Mouse (Mus musculus) frontal cortex, adult (tissue): ENCODE measurements around the gene Nfatc4.
A peak's percentile ranks its signal among the peaks of the same experiment; 100 is the strongest.

Source experiments
- ATAC-seq: cut with Nextera tagmentation; 2 replicates; pipeline ENCODE4 v1.9.2; 2017; ENCODE audit warnings: mild to moderate bottlenecking, moderate library complexity, mixed read lengths; ENCODE audit not compliant: low TSS enrichment

Nfatc4 gene

DNA sequence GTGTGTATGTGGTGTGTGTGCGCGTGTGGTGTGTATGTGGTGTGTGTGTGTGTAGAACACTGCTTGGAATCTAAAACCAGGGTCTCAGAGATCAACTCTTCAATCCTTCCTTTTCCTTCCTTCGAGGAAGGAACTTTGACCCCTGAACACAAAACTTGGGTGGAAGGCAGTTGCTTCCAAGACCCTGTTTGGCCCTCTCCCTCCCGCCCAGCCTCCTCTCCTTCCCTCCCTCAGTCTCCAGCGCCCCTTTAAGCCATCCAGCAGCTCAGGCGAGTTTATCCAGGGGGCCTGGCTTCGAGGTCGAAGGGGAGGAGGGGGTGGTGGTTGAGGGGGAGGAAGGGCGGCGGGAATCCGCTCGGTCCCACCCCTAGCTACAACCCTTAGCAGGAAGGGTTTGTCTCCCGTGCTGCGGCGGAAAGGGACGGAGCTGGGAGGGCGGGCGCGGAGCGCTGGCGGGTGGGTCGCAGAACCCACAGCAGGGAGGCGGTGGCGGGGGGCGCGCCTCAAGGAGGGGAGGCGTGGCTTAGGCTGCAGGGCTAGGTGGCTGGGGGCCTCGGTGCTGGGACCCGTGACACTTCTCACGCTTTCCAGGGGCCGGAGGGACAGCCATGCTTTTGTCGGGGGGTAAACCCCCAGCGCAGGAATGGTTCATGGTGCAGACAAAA lies 30.8 kb downstream of the Nfatc4 start, which contains the start of gene Nynrin:
Gene Nynrin (plus strand): TSS at position 390 of the 665 bp plus-strand sequence.
- ATAC-seq = peak; percentile 43

DNA sequence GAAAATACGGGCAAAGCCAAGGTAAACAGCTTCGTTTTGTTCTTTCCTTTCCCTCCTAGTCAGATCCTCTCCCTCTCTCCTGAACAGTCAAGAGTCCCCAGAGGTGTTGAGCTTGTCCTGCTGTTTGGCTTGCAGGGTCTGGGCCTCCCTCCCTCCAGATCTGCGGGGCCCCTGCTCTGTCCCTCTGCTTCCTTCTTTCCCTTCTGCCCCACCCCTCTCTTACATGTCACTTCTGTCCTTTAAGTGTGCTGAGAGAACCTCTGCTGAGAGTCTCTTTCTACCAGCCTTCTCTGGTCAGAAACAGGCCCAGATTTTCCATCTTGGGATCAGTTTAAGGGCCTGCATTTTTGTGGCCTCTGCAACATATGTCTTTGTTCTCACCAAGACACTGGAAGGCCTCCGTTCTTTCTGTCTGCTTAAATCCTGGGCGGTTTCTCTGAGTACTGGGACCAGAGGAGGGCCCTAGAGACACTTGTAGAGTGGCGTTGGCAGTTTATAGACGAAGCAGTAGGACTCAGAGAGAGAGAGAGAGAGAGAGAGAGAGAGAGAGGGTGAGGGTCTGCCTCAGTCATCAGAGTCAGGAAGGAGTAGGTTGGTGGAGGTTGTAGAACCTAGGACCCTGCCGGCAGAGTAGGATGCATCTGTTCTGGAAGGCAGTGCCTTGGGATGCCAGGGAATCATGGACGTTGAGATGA lies 31.6 kb downstream of the Nfatc4 start:
- peak; percentile 28; the same call in 1 of the 2 replicates for ATAC-seq

DNA sequence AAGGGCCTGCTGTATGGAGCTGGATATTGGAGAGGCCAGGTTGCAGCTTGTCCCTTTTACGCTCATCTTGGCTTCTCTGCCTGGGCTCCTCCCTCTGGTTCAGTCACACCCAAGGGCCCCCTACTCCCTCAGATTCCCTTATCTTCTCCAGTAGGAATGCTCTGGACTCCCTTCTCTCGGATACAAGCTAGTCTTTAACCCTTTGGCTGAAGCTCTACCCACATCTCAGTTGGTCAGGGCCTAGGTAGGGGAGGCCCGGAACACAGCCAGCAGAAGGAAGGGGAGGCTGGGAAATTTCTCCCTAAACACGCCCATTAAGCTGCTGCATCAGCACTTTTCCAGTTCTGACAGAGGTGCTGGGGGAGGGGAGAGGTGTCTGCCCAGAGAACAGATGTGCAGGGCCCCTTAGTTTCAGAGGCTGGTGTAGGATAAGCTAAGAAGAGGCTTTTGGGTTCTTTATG lies 32.2 kb downstream of the Nfatc4 start:
- ATAC-seq = no peak

DNA sequence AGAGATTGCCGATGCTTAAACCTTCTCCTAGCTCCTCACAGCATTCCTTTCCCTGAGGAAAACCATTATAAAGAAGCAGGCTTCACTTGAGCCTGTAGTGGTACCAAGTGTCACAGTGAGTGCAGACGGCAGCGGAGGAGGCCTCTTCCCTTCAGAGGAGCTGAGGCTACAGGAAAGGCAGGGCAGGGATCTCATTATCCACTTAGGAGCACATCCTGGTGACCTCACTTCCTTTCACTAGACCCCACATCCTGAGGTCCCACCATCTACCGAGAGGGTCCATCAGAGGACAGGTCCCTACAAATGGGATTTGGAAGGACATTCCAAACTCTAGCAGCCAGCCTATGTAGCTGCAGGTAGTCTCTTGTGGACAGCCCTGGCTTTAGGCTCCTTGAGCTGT lies 34.6 kb downstream of the Nfatc4 start:
- no peak for ATAC-seq

DNA sequence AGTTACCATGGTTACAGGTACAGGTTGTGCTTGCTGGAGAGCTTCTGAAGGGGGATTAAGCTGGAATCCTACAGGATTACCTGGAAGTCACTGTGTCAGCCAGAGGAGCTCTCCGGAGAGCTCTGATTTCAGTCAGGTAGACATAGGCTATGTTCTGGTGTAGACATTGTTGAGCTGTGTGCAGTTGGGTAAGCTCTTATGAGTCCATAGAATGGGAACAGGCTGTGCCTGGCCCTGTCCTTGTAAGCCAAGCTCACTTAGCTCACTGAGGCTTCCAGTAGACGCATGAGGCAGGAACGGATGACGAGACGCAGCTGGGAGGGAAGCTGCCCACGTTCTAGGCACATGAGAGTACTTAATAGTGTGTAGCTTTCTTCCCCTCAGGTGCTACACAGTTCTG lies 39.2 kb downstream of the Nfatc4 start:
- no peak for ATAC-seq

DNA sequence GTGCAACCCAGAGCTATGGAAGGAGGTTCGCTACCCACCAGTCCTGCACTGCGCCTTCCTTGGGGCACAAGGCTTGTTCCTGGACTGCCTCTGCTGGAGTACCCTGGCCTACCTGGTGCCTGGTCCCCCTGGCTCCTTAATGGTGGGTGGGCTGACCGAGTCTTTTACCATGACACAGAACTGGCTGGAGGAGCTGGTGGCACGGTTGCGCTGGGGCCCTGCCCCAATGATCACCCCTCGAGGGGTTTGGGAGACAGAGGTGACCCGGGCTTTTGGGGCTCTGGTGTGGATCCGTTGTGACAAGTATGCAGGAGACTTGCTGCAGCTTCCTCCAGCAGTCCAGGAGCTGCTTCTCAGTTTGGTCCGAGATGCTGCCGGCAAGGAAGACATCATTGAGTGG lies 40.0 kb downstream of the Nfatc4 start:
- ATAC-seq = no peak

DNA sequence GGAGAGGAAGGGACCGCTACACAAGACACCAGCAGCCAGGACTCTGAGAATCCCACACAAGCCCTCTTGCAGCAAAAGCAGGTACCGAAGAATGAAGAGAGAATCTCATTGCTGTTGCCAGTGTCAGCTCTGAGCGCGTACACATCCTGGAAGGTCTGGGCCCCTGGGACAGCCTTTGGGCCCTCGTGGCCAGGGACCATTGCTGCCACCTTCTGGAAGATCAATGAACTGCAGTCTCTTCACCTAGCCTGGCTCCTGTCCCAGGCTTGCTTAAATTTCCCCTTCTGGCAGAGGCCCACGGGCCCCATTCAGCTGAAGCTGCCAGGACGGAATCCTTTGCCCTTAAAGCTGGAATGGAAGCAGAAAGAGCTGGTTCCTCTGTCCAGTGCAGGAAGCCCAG lies 40.8 kb downstream of the Nfatc4 start:
- peak; percentile 72; the same call in 1 of the 2 replicates for ATAC-seq

DNA sequence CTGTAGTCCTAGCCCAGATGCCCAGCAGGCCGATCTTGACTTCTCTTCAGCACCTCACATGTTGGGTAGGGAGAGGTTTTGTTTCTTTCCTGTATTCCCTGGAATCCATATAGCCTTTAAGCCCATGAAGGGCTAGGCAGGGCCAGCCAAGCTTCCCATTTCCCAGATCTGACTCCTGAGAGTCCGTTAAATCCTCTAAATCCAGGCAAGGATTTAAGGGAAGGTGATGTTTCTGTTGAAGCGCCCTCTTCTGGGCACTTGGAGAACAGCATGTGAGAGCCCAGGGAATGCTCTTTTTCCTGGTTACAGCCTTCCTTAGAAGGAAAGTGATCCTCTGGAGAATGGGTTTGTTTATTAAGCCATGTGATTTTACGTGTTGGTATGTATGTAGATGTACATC lies 44.0 kb downstream of the Nfatc4 start:
- ATAC-seq = peak; percentile 74

DNA sequence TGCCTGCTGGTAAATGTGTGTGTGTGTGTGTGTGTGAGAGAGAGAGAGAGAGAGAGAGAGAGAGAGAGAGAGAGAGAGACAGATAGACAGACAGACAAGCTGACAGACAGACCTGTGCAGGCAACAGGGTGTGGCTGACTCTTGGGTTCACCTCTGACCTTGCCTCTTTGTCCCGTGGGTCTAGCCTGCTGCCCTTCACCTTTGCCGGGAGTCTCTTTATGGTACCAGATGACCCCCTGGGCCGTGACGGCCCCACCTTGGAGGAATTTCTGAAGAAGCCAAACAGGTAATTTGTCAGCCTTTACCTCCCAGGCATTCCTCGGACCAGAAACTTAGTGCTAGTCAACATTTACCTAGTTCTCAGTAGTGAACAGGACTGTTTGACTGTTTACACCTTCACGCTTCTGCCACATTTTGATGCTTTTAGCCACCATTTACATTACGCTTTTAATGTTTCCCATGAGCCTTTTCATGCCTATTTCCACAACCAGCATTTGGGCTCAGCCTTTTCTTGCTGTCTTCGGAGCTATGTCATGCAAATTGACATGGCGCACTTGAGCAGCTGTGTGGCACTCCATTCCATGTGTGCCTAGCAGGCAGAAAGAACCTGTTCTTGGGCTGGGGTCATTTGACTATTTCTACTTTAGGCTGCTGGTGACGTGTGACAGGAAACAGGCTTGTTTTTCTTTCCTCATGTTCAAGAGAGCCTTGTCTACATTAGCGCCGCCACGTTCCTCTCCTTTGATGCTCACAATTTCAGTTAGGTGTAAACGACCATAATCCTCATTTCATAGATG lies 45.5 kb downstream of the Nfatc4 start:
- no peak for ATAC-seq

DNA sequence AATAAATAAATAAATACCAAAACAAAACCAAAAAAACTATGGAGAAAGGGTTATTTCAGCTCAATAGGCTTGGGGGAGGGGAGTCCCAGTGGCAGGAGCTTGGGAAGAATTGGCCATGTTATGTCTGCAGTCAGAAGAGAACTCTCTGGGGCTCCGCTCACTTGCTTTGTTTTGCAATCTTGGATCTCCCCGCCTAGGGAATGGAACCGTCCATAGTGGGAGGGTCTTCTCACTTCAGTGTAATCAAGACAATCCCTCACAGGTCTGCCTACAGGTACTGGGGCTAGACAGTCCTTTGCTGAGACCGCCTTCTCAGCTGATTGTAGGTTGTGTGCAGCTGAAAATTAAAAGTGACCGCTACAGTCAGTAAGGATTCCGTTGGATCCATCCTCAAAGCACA lies 46.6 kb downstream of the Nfatc4 start:
- no peak for ATAC-seq

DNA sequence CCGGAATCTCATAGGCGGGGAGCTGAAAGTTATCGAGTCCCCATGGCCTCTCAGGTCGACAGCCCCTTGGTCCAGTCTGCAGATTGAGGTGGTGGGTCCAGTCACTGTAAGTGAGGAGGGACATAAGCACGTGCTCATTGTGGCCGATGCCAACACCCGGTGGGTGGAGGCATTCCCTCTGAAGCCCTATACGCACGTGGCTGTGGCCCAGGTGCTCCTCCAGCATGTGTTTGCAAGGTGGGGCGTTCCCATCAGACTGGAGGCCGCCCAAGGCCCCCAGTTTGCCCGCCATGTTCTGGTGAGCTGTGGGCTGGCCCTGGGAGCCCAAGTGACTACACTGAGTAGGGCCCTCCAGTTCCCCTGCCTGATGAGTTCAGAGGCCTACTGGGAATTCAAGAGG lies 49.1 kb downstream of the Nfatc4 start:
- no peak for ATAC-seq

DNA sequence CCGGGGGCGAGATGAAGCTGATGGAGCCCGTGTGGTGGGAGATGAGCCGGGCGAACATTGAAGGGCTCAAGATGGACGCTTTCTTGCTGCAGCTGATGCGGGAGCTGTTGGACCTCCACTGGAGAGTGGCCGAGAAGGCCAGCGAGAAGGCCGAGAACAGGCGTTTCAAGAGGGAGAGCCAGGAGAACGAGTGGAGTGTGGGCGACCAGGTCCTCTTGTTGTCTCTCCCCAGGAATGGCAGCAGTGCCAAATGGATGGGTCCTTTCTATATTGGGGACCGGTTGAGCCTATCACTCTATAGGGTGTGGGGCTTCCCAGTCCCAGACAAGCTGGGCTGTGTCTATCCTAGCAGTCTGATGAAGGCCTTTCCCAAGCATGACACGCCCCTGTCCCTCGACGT lies 49.6 kb downstream of the Nfatc4 start:
- no peak for ATAC-seq

DNA sequence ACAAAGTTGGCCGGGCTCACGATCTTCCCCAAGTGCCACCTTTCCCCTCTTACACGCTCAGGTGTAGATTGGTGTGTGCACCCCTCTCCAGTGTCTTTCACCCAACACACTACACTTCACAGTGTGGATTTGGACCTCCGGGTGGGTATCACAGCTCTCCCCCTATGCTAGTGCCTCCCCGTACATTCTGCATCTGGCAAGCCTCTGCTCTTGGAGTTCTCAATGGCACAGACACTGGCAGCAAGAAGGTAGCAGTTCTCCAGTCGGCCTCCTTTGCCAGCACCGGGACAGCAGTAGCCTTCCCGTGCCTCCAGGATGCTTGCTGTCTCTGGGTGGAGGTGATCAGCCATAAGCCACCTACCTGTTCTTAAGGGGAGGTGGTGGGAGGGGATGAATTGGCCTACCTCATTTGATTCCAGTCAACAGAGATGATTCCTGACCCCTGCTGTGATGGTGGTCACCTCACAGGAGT lies 50.3 kb downstream of the Nfatc4 start:
- no peak for ATAC-seq

DNA sequence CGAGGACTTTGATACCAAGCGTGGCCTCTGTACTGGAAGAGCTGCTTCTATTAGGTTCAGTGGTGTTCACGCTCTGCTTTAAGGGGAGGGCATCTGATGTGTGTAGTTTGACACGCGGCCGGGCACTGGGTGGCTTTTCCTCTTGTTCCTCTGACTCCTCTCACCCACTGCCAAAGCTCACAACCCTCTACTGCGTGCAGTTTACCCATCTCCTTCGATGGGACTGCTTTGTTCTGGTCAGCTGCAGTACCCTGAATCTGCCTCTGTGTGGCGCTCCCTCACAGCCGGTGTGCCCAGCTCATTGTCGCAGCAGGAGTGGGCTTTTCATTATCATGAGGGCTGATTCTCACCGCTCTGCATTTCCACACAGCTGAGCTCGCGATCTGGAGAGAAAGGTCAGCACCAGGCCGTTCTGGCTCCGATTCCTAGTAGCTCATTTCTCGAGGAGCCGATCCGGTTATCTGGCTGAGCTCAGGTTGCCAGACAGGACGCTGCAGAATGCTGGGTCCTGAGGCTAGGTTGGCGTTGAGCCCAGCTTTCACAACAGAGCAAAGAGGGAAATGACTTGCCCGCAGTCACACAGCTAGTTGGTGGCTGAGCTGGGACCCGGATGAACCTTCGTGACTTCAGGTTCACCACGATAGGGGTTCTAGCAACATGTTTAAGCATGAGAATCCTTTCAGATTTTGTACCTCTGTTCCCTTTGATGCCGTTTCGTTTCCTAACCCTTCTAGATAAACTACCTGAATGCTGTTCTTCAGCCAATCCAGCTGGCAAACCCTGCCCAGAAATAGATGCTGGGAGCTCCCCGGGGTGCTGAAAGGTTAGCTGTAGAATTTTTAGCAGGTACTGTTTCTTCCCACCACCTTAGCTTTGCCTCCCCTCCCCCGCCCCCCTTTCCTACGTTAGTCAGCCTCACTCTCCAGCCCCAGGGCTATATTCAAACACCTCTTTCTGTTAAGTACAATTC lies 51.1 kb downstream of the Nfatc4 start:
- ATAC-seq = peak; percentile 77

DNA sequence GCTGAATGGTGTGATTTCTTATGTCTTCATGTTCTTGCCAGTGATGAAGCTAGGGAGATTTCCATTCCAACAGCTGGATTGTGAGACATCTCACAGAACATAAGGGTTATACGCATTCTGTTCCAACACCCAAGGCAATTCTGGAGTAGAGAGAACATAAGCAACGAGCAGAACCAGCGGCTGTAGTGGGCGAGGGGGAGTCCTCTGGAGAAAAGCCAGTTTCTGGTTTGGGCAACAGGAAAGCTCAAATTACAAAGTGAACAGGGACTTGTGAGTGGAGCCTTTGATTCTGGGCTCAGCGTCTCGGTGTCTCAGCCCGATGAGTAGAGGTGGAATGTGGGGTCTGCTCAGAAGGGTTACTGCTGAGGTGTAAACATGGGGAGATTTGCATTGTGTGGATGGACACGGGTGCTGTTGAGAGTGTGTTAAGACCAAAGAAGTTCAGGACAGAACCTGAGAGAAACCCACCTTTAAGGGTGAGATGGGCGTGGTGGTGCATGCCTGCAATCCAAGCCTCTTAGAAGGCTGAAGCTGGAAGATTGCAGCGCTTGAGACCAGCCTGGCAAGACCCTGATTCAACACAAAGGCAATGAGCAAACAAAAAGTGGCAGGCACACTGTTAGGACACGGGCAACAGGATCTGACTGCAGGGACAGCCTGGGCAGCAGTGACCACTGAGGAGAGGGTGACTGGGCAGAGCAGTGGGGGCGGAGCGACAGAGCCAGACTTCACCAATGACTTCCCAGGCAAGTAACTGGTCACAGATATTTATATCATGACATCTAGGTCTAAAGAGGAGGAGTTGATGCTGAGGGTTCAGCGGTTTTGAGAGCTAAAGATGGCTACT lies 54.7 kb downstream of the Nfatc4 start:
- ATAC-seq = peak; percentile 21; the same call in 1 of the 2 replicates

DNA sequence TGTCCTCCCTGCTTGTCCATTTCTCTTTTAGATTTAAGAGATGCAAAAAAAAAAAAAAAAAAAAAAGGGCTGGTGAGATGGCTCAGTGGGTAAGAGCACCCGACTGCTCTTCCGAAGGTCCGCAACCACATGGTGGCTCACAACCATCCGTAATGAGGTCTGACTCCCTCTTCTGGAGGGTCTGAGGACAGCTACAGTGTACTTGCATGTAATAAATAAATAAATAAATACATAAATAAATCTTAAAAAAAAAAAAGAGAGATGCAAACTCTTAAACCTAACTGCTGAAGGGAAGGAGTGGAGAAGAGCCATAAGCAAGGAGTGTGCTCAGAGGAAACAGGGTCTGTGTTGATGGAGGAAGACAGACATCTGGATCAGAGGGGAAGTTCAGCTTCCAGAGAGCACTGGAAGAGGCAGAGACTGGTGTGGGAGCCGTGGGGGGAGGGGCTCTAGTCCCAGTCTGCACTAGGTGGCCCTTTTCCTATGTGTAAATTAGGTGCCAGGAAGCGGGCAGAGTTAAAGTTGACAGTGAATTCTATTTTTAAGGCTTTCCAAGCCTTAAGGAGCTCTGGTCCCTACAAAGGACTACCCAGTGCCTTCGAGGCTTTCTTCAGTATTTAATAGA lies 55.5 kb downstream of the Nfatc4 start:
- no peak for ATAC-seq

DNA sequence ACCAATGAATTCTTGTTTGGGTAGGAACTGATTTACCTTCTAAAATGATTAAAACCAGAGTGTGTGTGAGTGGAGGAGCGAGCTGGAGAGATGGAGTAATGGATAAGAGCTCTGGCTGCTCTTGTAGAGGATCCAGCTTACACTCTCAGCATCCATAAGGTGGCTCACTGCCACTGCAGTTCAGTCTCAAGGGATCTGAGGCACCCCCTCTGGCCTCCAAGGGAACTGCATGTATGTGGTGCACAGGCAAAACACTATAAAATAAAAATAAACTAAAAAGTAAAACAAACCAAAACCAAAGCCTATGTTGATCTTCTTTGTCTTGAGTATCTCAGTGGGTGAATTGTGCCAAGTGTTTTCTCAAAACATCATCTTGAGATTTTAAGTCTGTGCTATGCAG lies 56.7 kb downstream of the Nfatc4 start:
- ATAC-seq = peak; percentile 96

DNA sequence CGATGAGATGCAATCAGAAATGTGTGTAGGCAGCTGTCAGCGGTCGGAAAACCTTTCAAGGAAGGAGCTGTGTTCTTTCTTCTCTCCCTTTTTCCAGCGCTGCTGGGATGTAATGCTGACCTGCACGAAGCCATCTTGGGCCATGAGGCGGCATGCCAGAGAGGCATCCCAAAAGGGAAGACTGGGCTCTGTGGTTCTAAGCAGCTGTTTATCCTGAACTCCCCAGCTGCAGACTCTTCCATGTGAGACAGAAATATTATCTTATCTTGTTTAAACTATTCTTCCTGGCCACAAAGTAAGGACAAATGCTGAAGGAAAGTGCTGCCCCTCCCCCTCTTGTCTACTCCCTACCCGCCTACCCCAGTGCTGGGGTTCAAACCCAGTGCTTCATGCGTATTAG lies 58.0 kb downstream of the Nfatc4 start:
- ATAC-seq = no peak

DNA sequence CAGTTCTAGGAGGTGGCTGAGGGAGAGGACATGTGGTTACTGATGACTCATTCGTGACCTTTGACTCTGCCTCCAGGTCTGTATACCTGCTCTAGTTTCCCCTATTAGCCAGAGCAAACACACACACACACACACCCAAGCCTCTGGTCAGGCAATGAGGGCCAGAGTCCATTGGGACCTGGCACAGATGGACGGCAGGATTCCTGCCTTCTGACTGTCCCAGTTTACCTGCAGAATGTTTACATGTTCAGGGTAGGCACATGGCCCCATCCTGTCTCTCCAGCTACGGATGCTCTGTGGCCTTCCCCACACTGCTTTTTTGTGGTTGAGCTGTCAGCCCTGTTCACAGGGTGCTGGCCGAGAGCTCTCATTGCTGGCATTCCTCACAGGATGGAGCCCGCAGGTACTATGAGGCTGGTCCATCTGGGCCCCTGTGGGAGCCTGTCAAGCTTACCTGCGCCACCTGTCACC lies 59.3 kb downstream of the Nfatc4 start:
- ATAC-seq = no peak
